Mouse (Mus musculus) liver, embryonic 12.5 days (tissue): ENCODE results near the gene Rpl18a. TPM values are rescaled to one million over a fixed set of nuclear protein-coding genes. Genes with fewer than 3 reads are reported as not detected.

Experiments used
- ATAC-seq: fragments of 200-750 bp; cut with Nextera tagmentation; 2 replicates; pipeline ENCODE4 v1.8.0; 2017; ENCODE audit warnings: moderate number of reproducible peaks, mild to moderate bottlenecking, moderate library complexity
- H3K27ac ChIP-seq: fragments of 300-500 bp; sonication (generic); 2 replicates; pipeline ENCODE4 v1.5.1; 2016; ENCODE audit warnings: mild to moderate bottlenecking
- H3K27me3 ChIP-seq: fragments of 300-500 bp; sonication (generic); replicated peaks from 2 replicates; pipeline ENCODE4 v1.6.1; 2016; ENCODE audit warnings: mild to moderate bottlenecking, moderate library complexity
- H3K36me3 ChIP-seq: fragments of 300-500 bp; sonication (generic); 2 replicates; pipeline ENCODE4 v1.6.1; 2016; ENCODE audit warnings: mild to moderate bottlenecking, moderate library complexity
- H3K4me1 ChIP-seq: fragments of 300-500 bp; sonication (generic); 2 replicates; pipeline ENCODE4 v1.6.1; 2016
- H3K4me2 ChIP-seq: fragments of 300-500 bp; sonication (generic); 2 replicates; pipeline ENCODE4 v1.6.1; 2016; ENCODE audit warnings: mild to moderate bottlenecking, moderate library complexity
- H3K4me3 ChIP-seq: fragments of 300-500 bp; sonication (generic); 2 replicates; pipeline ENCODE4 v1.5.1; 2016; ENCODE audit warnings: mild to moderate bottlenecking, moderate library complexity
- H3K9ac ChIP-seq: fragments of 300-500 bp; sonication (generic); 2 replicates; pipeline ENCODE4 v1.6.1; 2016; ENCODE audit warnings: mild to moderate bottlenecking, moderate library complexity
- H3K9me3 ChIP-seq: fragments of 300-500 bp; sonication (generic); replicated peaks from 2 replicates; pipeline ENCODE4 v1.6.1; 2016; ENCODE audit warnings: mild to moderate bottlenecking, moderate library complexity
- WGBS: fragments of 180-500 bp; shearing (Covaris S2); methylation state at CpG from one replicate; pipeline ENCODE4 v1.1.7; 2016; ENCODE audit not compliant: insufficient replicate concordance; 5-methylcytosine and 5-hydroxymethylcytosine counted together
- polyA plus RNA-seq: library from polyadenylated mRNA; unstranded; fragments of >200 nt; fragmentation: Nextera tagmentation; extraction: Ambion mirVana; gene quantifications from 2 replicates; pipeline ENCODE4 v1.2.1, GENCODE M21; 2016

Gene Rpl18a
- polyA plus RNA-seq, 1 experiment from 2014 or later: 3,170 TPM

- peak overlapping the region; percentile 27; the same call in 1 of the 2 replicates for H3K9ac ChIP-seq
These were observed 20.8 kb downstream of the Rpl18a start for GRCm38 (mm10) chr8:70876382-70876781.

DNA sequence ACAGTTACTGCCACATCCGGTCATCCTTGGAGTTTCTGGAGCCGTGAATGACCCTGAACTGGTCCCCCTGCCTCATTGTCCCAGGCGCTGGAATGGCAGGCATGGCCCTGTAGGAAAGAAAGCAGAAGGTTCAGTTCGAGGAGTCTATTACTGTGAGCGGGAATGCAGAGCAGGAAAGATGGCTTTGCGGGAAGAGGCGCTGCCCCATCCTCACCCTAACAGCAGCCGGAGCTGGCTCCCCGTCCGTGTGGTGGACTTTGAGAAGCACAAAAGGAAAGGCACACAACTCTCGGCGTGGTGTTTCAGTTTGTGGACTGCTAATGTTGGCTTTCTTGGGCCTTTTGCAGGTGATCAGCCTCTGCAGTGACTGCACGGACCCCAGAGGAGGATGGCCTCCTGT is 22.8 kb downstream of the Rpl18a start:
- no peaks in the 10 kb centered on the region for H3K36me3 ChIP-seq
- peaks cover 45% of the 10 kb centered on the region for H3K4me1 ChIP-seq
- H3K27ac ChIP-seq: no peak overlapping the region
- 87% methylated on average over 13 of the region's 13 CpGs for WGBS
- no peak for ATAC-seq
- no peak overlapping the region for H3K4me3 ChIP-seq
- no peak overlapping the region for H3K4me2 ChIP-seq
- no peaks in the 10 kb centered on the region for H3K9me3 ChIP-seq
- H3K27me3 ChIP-seq: peaks cover 11% of the 10 kb centered on the region
- no peak overlapping the region for H3K9ac ChIP-seq

More at GRCm38 (mm10) chr8:70876382-70876781, 20.8 kb downstream of the Rpl18a start:
- WGBS: 29% methylated on average over 4 of the region's 4 CpGs
- Histone ChIP-seq H3K36me3 (no peaks in the 10 kb centered on the region), H3K4me2 (peak overlapping the region; percentile 18; the same call in 1 of the 2 replicates), H3K27ac (no peak overlapping the region), H3K9me3 (no peaks in the 10 kb centered on the region), H3K4me3 (no peak overlapping the region), H3K4me1 (peaks cover 30% of the 10 kb centered on the region), H3K27me3 (peaks cover 26% of the 10 kb centered on the region)
- no peak for ATAC-seq

DNA sequence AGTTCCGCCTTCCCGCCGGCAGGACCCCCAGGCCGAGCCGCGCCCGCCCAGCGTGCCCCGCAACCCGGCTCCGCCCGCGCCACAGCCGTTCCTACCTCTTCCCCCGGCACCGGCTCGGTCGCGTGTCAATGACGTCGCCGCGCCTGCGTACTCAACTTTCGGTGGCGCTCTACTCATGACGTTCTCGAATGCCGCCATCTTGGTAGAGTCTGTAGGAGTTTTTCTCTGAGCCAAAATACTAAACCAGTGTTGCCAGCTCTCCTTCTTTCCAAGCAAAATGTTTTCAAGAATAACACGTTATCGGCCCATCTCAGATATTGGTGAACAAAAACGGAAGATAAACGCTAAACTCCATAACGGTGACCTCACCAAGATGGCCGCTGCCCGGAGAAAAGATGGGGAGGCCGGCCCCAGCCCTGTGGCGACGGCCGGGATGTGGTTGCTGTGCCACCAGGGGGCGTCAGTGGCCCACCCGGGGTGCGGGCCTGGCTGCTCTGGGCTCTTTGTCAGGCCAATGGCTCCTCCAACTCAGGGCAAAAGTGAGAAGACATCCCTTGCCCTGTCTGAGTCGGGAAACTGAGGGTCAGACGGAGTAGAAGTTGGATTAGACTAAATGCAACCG is 23.7 kb downstream of the Rpl18a start, which contains the start of gene Ccdc124:
Ccdc124 (minus strand) TSS at position 572 of the 622 bp plus-strand sequence.
- Histone ChIP-seq H3K27ac (peak within 1 kb of the TSS; percentile 85), H3K4me3 (peak within 1 kb of the TSS; percentile 83), H3K27me3 (peaks cover 7% of the 10 kb centered on the region; the same call in 1 of the 2 replicates), H3K4me1 (peaks cover 55% of the 10 kb centered on the region), H3K9ac (peak within 1 kb of the TSS; percentile 77), H3K4me2 (peak within 1 kb of the TSS; percentile 72), H3K36me3 (peaks cover 2% of the 10 kb centered on the region), H3K9me3 (no peaks in the 10 kb centered on the region)
- ATAC-seq: peak; percentile 86
- 1% methylated on average over 46 of the region's 46 CpGs for WGBS

DNA sequence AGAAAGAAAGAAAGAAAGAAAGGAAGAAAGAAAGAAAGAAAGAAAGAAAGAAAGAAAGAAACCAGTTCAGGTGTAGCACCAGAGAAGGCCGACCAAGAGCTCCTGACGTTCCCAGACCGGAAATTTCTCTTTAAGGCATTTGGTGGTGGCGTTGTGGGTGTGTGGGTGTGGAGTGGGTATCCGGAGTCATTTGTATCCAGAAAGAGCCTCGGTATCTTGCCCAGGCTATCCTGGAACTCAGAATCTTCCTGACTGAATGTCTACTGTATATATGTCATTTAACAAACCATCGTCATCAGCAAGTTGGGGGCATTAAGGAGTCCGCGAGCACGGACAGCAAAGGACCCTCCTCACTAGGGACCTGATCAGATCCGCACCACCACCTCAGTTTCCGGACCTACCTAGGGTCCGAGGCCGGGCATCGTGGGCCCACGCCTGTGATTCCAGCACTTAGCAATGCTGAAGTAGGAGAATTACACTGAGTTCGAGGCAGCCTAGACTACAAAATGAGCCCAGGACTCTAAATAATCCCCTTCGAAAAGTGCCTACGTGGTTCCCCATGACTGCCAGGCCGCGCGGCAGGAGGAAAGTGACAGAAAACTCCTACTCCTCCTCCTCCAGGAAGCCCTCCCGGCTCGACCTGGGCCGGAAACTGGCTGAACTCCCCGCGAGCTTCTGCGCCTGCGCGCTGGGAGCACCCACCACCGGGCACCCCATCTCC is 24.4 kb downstream of the Rpl18a start:
- H3K9me3 ChIP-seq: no peaks in the 10 kb centered on the region
- peak overlapping the region; percentile 85 for H3K27ac ChIP-seq
- no peak for ATAC-seq
- H3K4me1 ChIP-seq: peaks cover 62% of the 10 kb centered on the region
- H3K27me3 ChIP-seq: peaks cover 2% of the 10 kb centered on the region; the same call in 1 of the 2 replicates
- H3K36me3 ChIP-seq: peaks cover 9% of the 10 kb centered on the region
- peak overlapping the region; percentile 83 for H3K4me3 ChIP-seq
- WGBS: 2% methylated on average over 31 of the region's 31 CpGs
- H3K4me2 ChIP-seq: peak overlapping the region; percentile 72
- peak overlapping the region; percentile 77 for H3K9ac ChIP-seq

- Histone ChIP-seq H3K4me3 (no peak overlapping the region), H3K27ac (peak overlapping the region; percentile 63), H3K9me3 (no peaks in the 10 kb centered on the region), H3K4me2 (peak overlapping the region; percentile 72; the same call in 1 of the 2 replicates), H3K36me3 (peaks cover 12% of the 10 kb centered on the region), H3K4me1 (peaks cover 66% of the 10 kb centered on the region), H3K27me3 (no peaks in the 10 kb centered on the region), H3K9ac (peak overlapping the region; percentile 10; the same call in 1 of the 2 replicates)
- 82% methylated on average over 5 of the region's 5 CpGs for WGBS
- ATAC-seq: no peak
These were observed 25.9 kb downstream of the Rpl18a start for GRCm38 (mm10) chr8:70871195-70871807.

DNA sequence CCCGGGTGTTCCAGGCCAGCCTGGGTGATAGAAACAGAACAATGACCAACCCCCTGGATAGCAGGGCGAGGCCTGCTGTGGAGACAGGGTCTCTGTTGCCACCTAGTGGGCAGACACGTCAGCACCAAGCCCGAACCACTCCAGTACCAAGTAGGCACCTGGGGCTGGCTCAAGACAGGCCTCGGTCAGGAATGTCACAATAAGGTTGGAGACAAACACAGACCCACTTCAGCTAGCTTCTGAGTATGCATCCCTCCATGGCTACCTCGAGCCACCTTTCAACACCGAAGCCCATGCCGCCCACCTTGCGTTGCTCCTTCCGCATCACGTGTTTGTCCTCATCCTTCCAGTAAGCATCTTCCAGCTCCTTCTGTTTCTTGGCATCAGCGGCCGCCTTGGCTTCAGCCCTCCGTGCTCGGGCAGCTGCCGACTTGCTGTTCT is 27.6 kb downstream of the Rpl18a start:
- Histone ChIP-seq H3K9ac (0 out of 2 replicates have a peak overlapping the region, but pooled peaks have one; percentile 1), H3K4me3 (no peak overlapping the region), H3K4me2 (peak overlapping the region; percentile 58; the same call in 1 of the 2 replicates), H3K27me3 (peaks cover 7% of the 10 kb centered on the region), H3K27ac (peak overlapping the region; percentile 11; the same call in 1 of the 2 replicates), H3K36me3 (peaks cover 12% of the 10 kb centered on the region), H3K9me3 (no peaks in the 10 kb centered on the region), H3K4me1 (peaks cover 73% of the 10 kb centered on the region)
- WGBS: 50% methylated on average over 16 of the region's 16 CpGs
- no peak for ATAC-seq

DNA sequence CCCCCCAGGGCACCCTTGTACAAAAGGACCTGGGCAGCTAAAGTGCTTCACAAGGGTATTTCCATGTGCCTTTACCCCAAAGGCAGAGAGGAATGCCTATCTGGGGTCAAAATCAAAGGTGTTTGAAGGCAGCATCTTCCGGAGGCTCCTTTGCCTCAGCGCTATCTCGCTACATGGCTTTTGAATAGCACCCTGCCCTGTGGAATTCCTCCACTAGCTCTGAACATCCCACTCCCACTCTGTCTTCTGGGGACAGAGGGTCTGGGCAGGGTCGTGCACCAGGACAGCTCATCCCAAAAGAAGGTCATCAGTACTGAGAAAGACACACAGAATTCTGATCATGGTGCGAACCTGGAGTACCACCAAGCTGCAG is 28.0 kb downstream of the Rpl18a start:
- Histone ChIP-seq H3K4me2 (peak overlapping the region; percentile 58), H3K27me3 (peaks cover 11% of the 10 kb centered on the region), H3K4me3 (peak overlapping the region; percentile 25; the same call in 1 of the 2 replicates), H3K9me3 (no peaks in the 10 kb centered on the region), H3K9ac (0 out of 2 replicates have a peak overlapping the region, but pooled peaks have one; percentile 1), H3K4me1 (peaks cover 76% of the 10 kb centered on the region), H3K27ac (peak overlapping the region; percentile 34), H3K36me3 (peaks cover 12% of the 10 kb centered on the region)
- 51% methylated on average over 5 of the region's 5 CpGs for whole genome bisulfite sequencing
- ATAC-seq: no peak

- no peaks in the 10 kb centered on the region for H3K9me3 ChIP-seq
- H3K4me3 ChIP-seq: peak overlapping the region; percentile 25
- peak overlapping the region; percentile 34 for H3K27ac ChIP-seq
- H3K9ac ChIP-seq: peak overlapping the region; percentile 42; the same call in 1 of the 2 replicates
- ATAC-seq: 0 out of 2 replicates have a peak, but pooled peaks have one; percentile 14
- H3K4me1 ChIP-seq: peaks cover 76% of the 10 kb centered on the region
- peaks cover 16% of the 10 kb centered on the region for H3K27me3 ChIP-seq
- peak overlapping the region; percentile 58 for H3K4me2 ChIP-seq
- H3K36me3 ChIP-seq: peaks cover 12% of the 10 kb centered on the region
- WGBS: 37% methylated on average over 40 of the region's 40 CpGs
These were observed 28.5 kb downstream of the Rpl18a start for GRCm38 (mm10) chr8:70868559-70869198.

GRCm38 (mm10) chr8:70866566-70866965 is 30.6 kb downstream of the Rpl18a start:
- H3K9me3 ChIP-seq: no peaks in the 10 kb centered on the region
- peak overlapping the region; percentile 87 for H3K27ac ChIP-seq
- H3K36me3 ChIP-seq: peaks cover 12% of the 10 kb centered on the region
- peaks cover 77% of the 10 kb centered on the region for H3K4me1 ChIP-seq
- ATAC-seq: no peak
- H3K4me3 ChIP-seq: peak overlapping the region; percentile 66; the same call in 1 of the 2 replicates
- H3K9ac ChIP-seq: peak overlapping the region; percentile 52; the same call in 1 of the 2 replicates
- H3K27me3 ChIP-seq: peaks cover 37% of the 10 kb centered on the region
- 73% methylated on average over 7 of the region's 7 CpGs for WGBS
- peak overlapping the region; percentile 81 for H3K4me2 ChIP-seq

DNA sequence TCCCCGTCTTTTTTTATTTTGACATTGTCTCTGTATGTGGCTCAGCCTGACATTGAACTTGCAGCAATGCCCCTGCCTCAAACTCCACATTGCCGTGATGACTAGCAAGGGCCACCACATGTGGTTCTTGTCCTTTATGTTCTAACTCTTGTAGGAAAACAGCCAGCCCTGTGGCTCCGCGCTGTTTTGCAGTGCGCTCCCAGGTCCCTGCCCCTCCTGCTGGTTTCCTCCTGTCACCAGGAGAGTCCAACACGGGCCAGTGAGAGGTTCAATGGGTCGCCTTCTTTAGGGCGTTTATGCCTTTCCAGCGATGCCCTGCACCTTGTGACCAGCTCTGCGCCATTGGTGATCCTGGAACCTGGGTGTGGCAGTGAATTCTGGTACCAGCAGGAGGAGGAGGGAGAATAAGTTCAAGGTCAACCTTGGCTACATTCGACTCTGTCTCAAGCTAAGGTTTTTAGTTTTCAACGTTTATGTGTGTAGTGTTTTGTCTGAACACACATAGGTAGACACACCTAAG is 31.2 kb downstream of the Rpl18a start:
- Histone ChIP-seq H3K27ac (peak overlapping the region; percentile 87), H3K4me3 (peak overlapping the region; percentile 66), H3K4me2 (peak overlapping the region; percentile 81), H3K9me3 (no peaks in the 10 kb centered on the region), H3K4me1 (peaks cover 72% of the 10 kb centered on the region), H3K36me3 (peaks cover 12% of the 10 kb centered on the region), H3K9ac (peak overlapping the region; percentile 52), H3K27me3 (peaks cover 42% of the 10 kb centered on the region)
- 12% methylated on average over 12 of the region's 12 CpGs for WGBS
- peak; percentile 4 for ATAC-seq
